Mouse (Mus musculus) lung, postnatal 0 days (tissue): ENCODE results near the gene Erc2. TPM values are rescaled to one million over a fixed set of nuclear protein-coding genes. Genes with fewer than 3 reads are reported as not detected.
"Not testable (repeated sequence)": the region's sequence is repeated elsewhere in the genome, so short reads cannot be mapped to it uniquely, and the experiment has no call there.

ENCODE experiments used
- ATAC-seq: fragments of 200-750 bp; cut with Nextera tagmentation; 2 replicates; pipeline ENCODE4 v1.8.0; 2017; ENCODE audit warnings: moderate library complexity
- DNase-seq: peaks from one replicate; pipeline ENCODE4 v3.0.0-alpha.2; 2016; ENCODE audit warnings: low spot score
- H3K27ac ChIP-seq: fragments of 300-500 bp; sonication (generic); 2 replicates; pipeline ENCODE4 v1.5.1; 2014; ENCODE audit warnings: antibody characterized with exemption, mild to moderate bottlenecking, low read length, mixed read lengths
- H3K27me3 ChIP-seq: fragments of 300-500 bp; sonication (generic); replicated peaks from 2 replicates; pipeline ENCODE4 v1.6.1; 2014; ENCODE audit warnings: low read length, mixed read lengths; ENCODE audit not compliant: insufficient read depth
- H3K36me3 ChIP-seq: fragments of 300-500 bp; sonication (generic); 2 replicates; pipeline ENCODE4 v1.6.1; 2014; ENCODE audit warnings: low read length, mixed read lengths; ENCODE audit not compliant: insufficient read depth
- H3K4me1 ChIP-seq: fragments of 300-500 bp; sonication (generic); 2 replicates; pipeline ENCODE4 v1.6.1; 2014; ENCODE audit warnings: antibody characterized with exemption, low read depth, low read length, mixed read lengths; ENCODE audit not compliant: insufficient read depth
- H3K4me2 ChIP-seq: fragments of 300-500 bp; sonication (generic); replicated peaks from 2 replicates; pipeline ENCODE4 v1.6.1; 2014; ENCODE audit warnings: low read depth, mild to moderate bottlenecking, low read length, moderate library complexity, mixed read lengths
- H3K4me3 ChIP-seq: fragments of 300-500 bp; sonication (generic); 2 replicates; pipeline ENCODE4 v1.5.1; 2014; ENCODE audit warnings: low read depth, low read length
- H3K9ac ChIP-seq: fragments of 300-500 bp; sonication (generic); replicated peaks from 2 replicates; pipeline ENCODE4 v1.6.1; 2014; ENCODE audit warnings: low read depth, mild to moderate bottlenecking
- H3K9me3 ChIP-seq: fragments of 300-500 bp; sonication (generic); 2 replicates; pipeline ENCODE4 v1.6.1; 2016; ENCODE audit warnings: low read length, mixed read lengths
- CTCF ChIP-seq: IDR thresholded peaks from 2 replicates; pipeline ENCODE4 v1.5.1; 2016; ENCODE audit warnings: antibody characterized with exemption, mild to moderate bottlenecking
- EP300 ChIP-seq: IDR thresholded peaks from 2 replicates; pipeline ENCODE4 v1.6.1; 2016; ENCODE audit warnings: antibody characterized with exemption, mild to moderate bottlenecking, control low read depth
- WGBS: fragments of 180-500 bp; shearing (Covaris S2); extraction: QIAGEN DNeasy Blood & Tissue Kit; methylation state at CpG from one replicate; pipeline ENCODE4 v1.1.7; 2014; 5-methylcytosine and 5-hydroxymethylcytosine counted together
- polyA plus RNA-seq: library from polyadenylated mRNA; unstranded; fragments of >200 nt; fragmentation: Nextera tagmentation; extraction: Ambion mirVana; gene quantifications from 2 replicates; pipeline ENCODE4 v1.2.1, GENCODE M21; 2015

The Erc2 gene
- polyA plus RNA-seq, 1 experiment from 2014 or later = 1.9 TPM

- no peak overlapping the region for H3K4me2 ChIP-seq
Measured at GRCm38 (mm10) chr14:27867386-27867785, 245.2 kb downstream of the Erc2 start.

GRCm38 (mm10) chr14:27873619-27874018 lies 251.4 kb downstream of the Erc2 start:
- H3K4me2 ChIP-seq = no peak overlapping the region
- 76% methylated on average over 1 of the region's 1 CpGs for WGBS
- H3K9me3 ChIP-seq = no peaks in the 10 kb centered on the region
- no peak for TF ChIP-seq EP300
- TF ChIP-seq CTCF = peak; percentile 14; the same call in 1 of the 2 replicates
- no peak overlapping the region for H3K9ac ChIP-seq
- H3K4me1 ChIP-seq = no peaks in the 10 kb centered on the region
- H3K27ac ChIP-seq = no peak overlapping the region
- ATAC-seq (no peak), DNase-seq (no peak)
- no peak overlapping the region for H3K4me3 ChIP-seq
- no peaks in the 10 kb centered on the region for H3K36me3 ChIP-seq
- H3K27me3 ChIP-seq = no peaks in the 10 kb centered on the region

More at GRCm38 (mm10) chr14:27867386-27867785, 245.2 kb downstream of the Erc2 start:
- Histone ChIP-seq H3K27me3 (no peaks in the 10 kb centered on the region), H3K9me3 (no peaks in the 10 kb centered on the region), H3K4me1 (no peaks in the 10 kb centered on the region), H3K9ac (no peak overlapping the region), H3K4me3 (no peak overlapping the region), H3K36me3 (no peaks in the 10 kb centered on the region), H3K27ac (no peak overlapping the region)
- DNase-seq (no peak), ATAC-seq (no peak)
- TF ChIP-seq EP300 (no peak), CTCF (no peak)

DNA sequence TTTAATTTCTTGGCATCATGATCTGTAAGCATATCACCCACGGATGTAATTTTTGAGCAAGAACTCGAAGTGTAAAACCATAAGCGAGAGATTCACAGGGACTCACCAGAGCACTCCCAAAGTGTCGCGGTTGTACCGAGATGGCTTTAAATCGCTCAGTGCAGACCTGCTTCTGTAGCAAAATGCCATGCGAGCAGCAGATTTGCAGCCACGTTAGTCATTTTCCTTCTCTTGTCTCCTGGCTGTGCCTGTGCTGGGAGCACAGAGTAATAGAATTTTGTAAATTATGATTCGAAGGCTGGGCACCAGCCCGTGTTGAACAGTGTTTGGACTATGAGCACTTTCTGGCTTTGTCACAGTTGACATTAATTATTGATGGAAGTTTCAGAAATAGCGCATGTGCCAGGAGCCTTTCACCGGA lies 253.8 kb downstream of the Erc2 start:
- Histone ChIP-seq H3K4me3 (no peak overlapping the region), H3K9me3 (no peaks in the 10 kb centered on the region), H3K4me2 (no peak overlapping the region), H3K36me3 (no peaks in the 10 kb centered on the region), H3K27ac (no peak overlapping the region), H3K9ac (no peak overlapping the region), H3K4me1 (no peaks in the 10 kb centered on the region), H3K27me3 (no peaks in the 10 kb centered on the region)
- no peak for DNase-seq
- 72% methylated on average over 13 of the region's 13 CpGs for WGBS
- ATAC-seq = no peak
- no peak for TF ChIP-seq EP300
- no peak for TF ChIP-seq CTCF

- H3K4me3 ChIP-seq = no peak overlapping the region
- WGBS = 75% methylated on average over 5 of the region's 5 CpGs
- H3K9me3 ChIP-seq = no peaks in the 10 kb centered on the region
- H3K4me2 ChIP-seq = no peak overlapping the region
- no peaks in the 10 kb centered on the region for H3K36me3 ChIP-seq
- H3K9ac ChIP-seq = no peak overlapping the region
- no peak overlapping the region for H3K27ac ChIP-seq
- H3K27me3 ChIP-seq = no peaks in the 10 kb centered on the region
- TF ChIP-seq EP300 (no peak), CTCF (no peak)
- ATAC-seq = no peak
- H3K4me1 ChIP-seq = no peaks in the 10 kb centered on the region
- no peak for DNase-seq
Measured at GRCm38 (mm10) chr14:27881972-27882371, 259.7 kb downstream of the Erc2 start.

- not testable (repeated sequence) for H3K9me3 ChIP-seq, H3K36me3 ChIP-seq, H3K4me3 ChIP-seq, H3K9ac ChIP-seq, DNase-seq, ATAC-seq, H3K4me2 ChIP-seq, H3K27me3 ChIP-seq, H3K27ac ChIP-seq, H3K4me1 ChIP-seq
- 81% methylated on average over 5 of the region's 5 CpGs for WGBS
Measured at GRCm38 (mm10) chr14:27886337-27886736, 264.1 kb downstream of the Erc2 start.

- H3K9me3 ChIP-seq = no peaks in the 10 kb centered on the region
- no peak for ATAC-seq
- H3K27me3 ChIP-seq = no peaks in the 10 kb centered on the region
- H3K4me1 ChIP-seq = no peaks in the 10 kb centered on the region
- no peak overlapping the region for H3K9ac ChIP-seq
- no peak overlapping the region for H3K27ac ChIP-seq
- DNase-seq = no peak
- WGBS = 82% methylated on average over 5 of the region's 5 CpGs
- TF ChIP-seq EP300 (no peak), CTCF (no peak)
- H3K36me3 ChIP-seq = no peaks in the 10 kb centered on the region
- no peak overlapping the region for H3K4me2 ChIP-seq
- no peak overlapping the region for H3K4me3 ChIP-seq
Measured at GRCm38 (mm10) chr14:27887488-27887887, 265.3 kb downstream of the Erc2 start.

- Histone ChIP-seq H3K4me3 (no peak overlapping the region), H3K9ac (no peak overlapping the region), H3K4me1 (no peaks in the 10 kb centered on the region), H3K36me3 (no peaks in the 10 kb centered on the region), H3K27ac (no peak overlapping the region), H3K9me3 (no peaks in the 10 kb centered on the region), H3K4me2 (no peak overlapping the region), H3K27me3 (no peaks in the 10 kb centered on the region)
- no peak for TF ChIP-seq EP300
- TF ChIP-seq CTCF = no peak
- ATAC-seq = no peak
- 80% methylated on average over 2 of the region's 2 CpGs for WGBS
- DNase-seq = peak; percentile 18
Measured at GRCm38 (mm10) chr14:27889650-27890049, 267.4 kb downstream of the Erc2 start.
